Mouse (Mus musculus): Measurements from ENCODE around the gene 2010005H15Rik. TPM values are rescaled to one million over a fixed set of nuclear protein-coding genes. Genes with fewer than 3 reads are reported as not detected.

The 2010005H15Rik gene
- polyA plus RNA-seq, 1 experiment from 2014 or later = 0.91 TPM

Other genes starting within 250 kb of the 2010005H15Rik start
- 31.7 and 33.0 TPM in 2 replicates for gene Kpna1, start 242.7 kb upstream of the 2010005H15Rik start, polyA plus RNA-seq (2015; fragmentation: Nextera tagmentation; extraction: Ambion mirVana)
- 9.4 and 9.6 TPM in 2 replicates for gene Wdr5b, start 180.3 kb upstream of the 2010005H15Rik start, polyA plus RNA-seq (2015; fragmentation: Nextera tagmentation; extraction: Ambion mirVana)
- 318 and 348 TPM in 2 replicates for gene Fam162a, start 149.9 kb upstream of the 2010005H15Rik start, polyA plus RNA-seq (2015; fragmentation: Nextera tagmentation; extraction: Ambion mirVana)
- gene Ccdc58, start 149.8 kb upstream of the 2010005H15Rik start, polyA plus RNA-seq (2015; fragmentation: Nextera tagmentation; extraction: Ambion mirVana) = 75.3 and 78.1 TPM in 2 replicates
- 0.05 and 0.12 TPM in 2 replicates for gene Csta1, start 90.2 kb upstream of the 2010005H15Rik start, polyA plus RNA-seq (2015; fragmentation: Nextera tagmentation; extraction: Ambion mirVana)
- 0.56 and 0.91 TPM in 2 replicates for gene Stfa2l1, start 64.7 kb upstream of the 2010005H15Rik start, polyA plus RNA-seq (2015; fragmentation: Nextera tagmentation; extraction: Ambion mirVana)
- gene Gm5483, start 37.3 kb upstream of the 2010005H15Rik start, polyA plus RNA-seq (2015; fragmentation: Nextera tagmentation; extraction: Ambion mirVana) = 1.0 and 2.4 TPM in 2 replicates
- not detected in 2 replicates for gene Gm5416, start 11.1 kb upstream of the 2010005H15Rik start, polyA plus RNA-seq (2015; fragmentation: Nextera tagmentation; extraction: Ambion mirVana)
- gene Stfa1, start 55.5 kb downstream of the 2010005H15Rik start, polyA plus RNA-seq (2015; fragmentation: Nextera tagmentation; extraction: Ambion mirVana) = 3.7 and 4.6 TPM in 2 replicates
- not detected in 2 replicates for gene BC117090, start 112.9 kb downstream of the 2010005H15Rik start, polyA plus RNA-seq (2015; fragmentation: Nextera tagmentation; extraction: Ambion mirVana)
- 2.6 and 3.1 TPM in 2 replicates for gene BC100530, start 146.3 kb downstream of the 2010005H15Rik start, polyA plus RNA-seq (2015; fragmentation: Nextera tagmentation; extraction: Ambion mirVana)
- 0.39 and 0.84 TPM in 2 replicates for gene Stfa2, start 187.0 kb downstream of the 2010005H15Rik start, polyA plus RNA-seq (2015; fragmentation: Nextera tagmentation; extraction: Ambion mirVana)
- 0.42 and 1.4 TPM in 2 replicates for gene Stfa3, start 233.9 kb downstream of the 2010005H15Rik start, polyA plus RNA-seq (2015; fragmentation: Nextera tagmentation; extraction: Ambion mirVana)

All from lung, embryonic 15.5 days (tissue).